Mouse (Mus musculus) MEL (cell line): ENCODE measurements around the gene Spata3. TPM values are rescaled to one million over a fixed set of nuclear protein-coding genes. Genes with fewer than 3 reads are reported as not detected.

ENCODE experiments used
- DNase-seq: peaks from one replicate; pipeline ENCODE4 v3.0.0; 2011; ENCODE audit warnings: low read depth, low spot score
- H3K27ac ChIP-seq: 2 replicates; pipeline ENCODE4 v1.5.1; 2012; ENCODE audit warnings: low read depth, mild to moderate bottlenecking, control low read depth, low read length, moderate library complexity; ENCODE audit not compliant: control insufficient read depth
- H3K27me3 ChIP-seq, 2 experiments: fragments of 150-350 bp in 1 of 2; sonication (generic) in 1 of 2; 2 replicates each; pipeline ENCODE4 v1.6.1; 2012; ENCODE audit warnings: low read length in 2 of 2, mild to moderate bottlenecking in 2 of 2, improper control_type of control experiment in 1 of 2, moderate library complexity in 1 of 2; ENCODE audit not compliant: insufficient read depth in 2 of 2, control insufficient read depth in 1 of 2
- H3K36me3 ChIP-seq, 2 experiments: 2 replicates each; pipeline ENCODE4 v1.6.1; 2012 to 2014; ENCODE audit warnings: low read length in 2 of 2, improper control_type of control experiment in 1 of 2, inconsistent platforms in 1 of 2, mild to moderate bottlenecking in 1 of 2; ENCODE audit not compliant: insufficient read depth in 2 of 2, control insufficient read depth in 1 of 2
- H3K4me1 ChIP-seq, 2 experiments: fragments of 150-350 bp in 1 of 2; sonication (generic) in 1 of 2; 2 replicates each; pipeline ENCODE4 v1.6.1; 2012; ENCODE audit warnings: low read length in 2 of 2, improper control_type of control experiment in 1 of 2, mild to moderate bottlenecking in 1 of 2; ENCODE audit not compliant: insufficient read depth in 2 of 2, control insufficient read depth in 1 of 2
- H3K4me3 ChIP-seq, 2 experiments: fragments of 150-350 bp in 1 of 2; sonication (generic) in 1 of 2; 2 replicates each; pipeline ENCODE4 v1.5.1; 2012; ENCODE audit warnings: low read depth in 2 of 2, low read length in 2 of 2, mild to moderate bottlenecking in 2 of 2, moderate library complexity in 2 of 2, control low read depth in 1 of 2, improper control_type of control experiment in 1 of 2; ENCODE audit not compliant: control insufficient read depth in 1 of 2, insufficient read depth in 1 of 2
- H3K79me2 ChIP-seq: 2 replicates; pipeline ENCODE4 v1.6.1; 2012; ENCODE audit warnings: mild to moderate bottlenecking, low read length, moderate library complexity; ENCODE audit not compliant: control insufficient read depth, poor library complexity, insufficient read depth
- H3K9ac ChIP-seq: 2 replicates; pipeline ENCODE4 v1.6.1; 2012; ENCODE audit warnings: low read depth, mild to moderate bottlenecking, control low read depth, low read length, moderate library complexity; ENCODE audit not compliant: control insufficient read depth, poor library complexity, severe bottlenecking
- H3K9me3 ChIP-seq: fragments of 150-350 bp; sonication (generic); replicated peaks from 2 replicates; pipeline ENCODE4 v1.6.1; 2012; ENCODE audit warnings: mild to moderate bottlenecking, low read length, improper control_type of control experiment, moderate library complexity; ENCODE audit not compliant: insufficient read depth
- BHLHE40 ChIP-seq: IDR thresholded peaks from 2 replicates; pipeline ENCODE4 v1.6.1; 2012; ENCODE audit warnings: low read depth, mild to moderate bottlenecking, inconsistent platforms, low read length, improper control_type of control experiment, borderline replicate concordance
- ELF1 ChIP-seq: IDR thresholded peaks from 2 replicates; pipeline ENCODE4 v1.6.1; 2014; ENCODE audit warnings: low read depth, mild to moderate bottlenecking, inconsistent platforms, low read length, improper control_type of control experiment, moderate library complexity
- GABPA ChIP-seq: IDR thresholded peaks from 2 replicates; pipeline ENCODE4 v1.6.1; 2012; ENCODE audit warnings: low read depth, mild to moderate bottlenecking, inconsistent platforms, low read length, improper control_type of control experiment, moderate library complexity
- GATA1 ChIP-seq: IDR thresholded peaks from 2 replicates; pipeline ENCODE4 v1.6.1; 2011; ENCODE audit warnings: low read depth, low read length, improper control_type of control experiment
- HCFC1 ChIP-seq: IDR thresholded peaks from 2 replicates; pipeline ENCODE4 v1.6.1; 2012; ENCODE audit warnings: low read depth, mild to moderate bottlenecking, inconsistent platforms, low read length, improper control_type of control experiment, moderate library complexity
- KAT2A ChIP-seq: conservative IDR thresholded peaks from 2 replicates; pipeline ENCODE4 v1.6.1; 2012; ENCODE audit warnings: low read depth, low read length, improper control_type of control experiment, inconsistent platforms
- MXI1 ChIP-seq: IDR thresholded peaks from 2 replicates; pipeline ENCODE4 v1.6.1; 2011; ENCODE audit warnings: mild to moderate bottlenecking, low read depth, low read length, improper control_type of control experiment
- MYB ChIP-seq: IDR thresholded peaks from 2 replicates; pipeline ENCODE4 v1.6.1; 2011; ENCODE audit warnings: mild to moderate bottlenecking, low read depth, low read length, improper control_type of control experiment
- POLR2AphosphoS5 ChIP-seq: IDR thresholded peaks from 2 replicates; pipeline ENCODE4 v1.6.1; 2012; ENCODE audit warnings: low read depth, borderline replicate concordance, mild to moderate bottlenecking, inconsistent platforms, low read length, moderate library complexity, mixed read lengths
- RAD21 ChIP-seq: IDR thresholded peaks from 2 replicates; pipeline ENCODE4 v1.6.1; 2011; ENCODE audit warnings: mild to moderate bottlenecking, low read depth, low read length, improper control_type of control experiment
- RCOR1 ChIP-seq: IDR thresholded peaks from 2 replicates; pipeline ENCODE4 v1.6.1; 2012; ENCODE audit warnings: low read depth, mild to moderate bottlenecking, inconsistent platforms, low read length, improper control_type of control experiment
- SMC3 ChIP-seq: IDR thresholded peaks from 2 replicates; pipeline ENCODE4 v1.6.1; 2011; ENCODE audit warnings: low read depth, low read length, improper control_type of control experiment
- TAL1 ChIP-seq: IDR thresholded peaks from 2 replicates; pipeline ENCODE4 v1.6.1; 2012; ENCODE audit warnings: mild to moderate bottlenecking, inconsistent platforms, low read length, moderate library complexity, mixed read lengths
- USF1 ChIP-seq: IDR thresholded peaks from 2 replicates; pipeline ENCODE4 v1.6.1; 2014; ENCODE audit warnings: low read depth, mild to moderate bottlenecking, inconsistent platforms, low read length, improper control_type of control experiment, moderate library complexity
- USF2 ChIP-seq, 2 experiments: IDR thresholded peaks; 2 replicates each; pipeline ENCODE4 v1.6.1; 2011 to 2012; ENCODE audit warnings: improper control_type of control experiment in 2 of 2, low read length in 2 of 2, borderline replicate concordance in 1 of 2, inconsistent platforms in 1 of 2, low read depth in 1 of 2, mild to moderate bottlenecking in 1 of 2; ENCODE audit not compliant: insufficient read depth in 1 of 2
- ZC3H11A ChIP-seq: IDR thresholded peaks from 2 replicates; pipeline ENCODE4 v1.6.1; 2012; ENCODE audit warnings: low read depth, mild to moderate bottlenecking, inconsistent platforms, low read length, improper control_type of control experiment
- ZKSCAN1 ChIP-seq: IDR thresholded peaks from 2 replicates; pipeline ENCODE4 v1.6.1; 2012; ENCODE audit warnings: low read depth, mild to moderate bottlenecking, inconsistent platforms, low read length, improper control_type of control experiment, moderate library complexity
- polyA plus RNA-seq, 2 experiments: library from polyadenylated mRNA; stranded (reverse) in 1 of 2; unstranded in 1 of 2; fragments of >175 nt in 1 of 2; fragments of >200 nt in 1 of 2; gene quantifications; 2 replicates each; pipeline versions ENCODE4 v1.2.1 to v1.2.4; 2012; ENCODE audit warnings: low replicate concordance in 2 of 2, low read depth in 1 of 2; ENCODE audit not compliant: insufficient read length in 2 of 2, insufficient read depth in 1 of 2, missing spikeins in 1 of 2
- total RNA-seq: library from RNA; depleted of rRNA; stranded (reverse); fragments of 300-350 nt; gene quantifications from 2 replicates; pipeline ENCODE4 v1.2.3, GENCODE M21; 2012

Gene Spata3
- total and polyA plus RNA-seq, 3 experiments: not detected

DNA sequence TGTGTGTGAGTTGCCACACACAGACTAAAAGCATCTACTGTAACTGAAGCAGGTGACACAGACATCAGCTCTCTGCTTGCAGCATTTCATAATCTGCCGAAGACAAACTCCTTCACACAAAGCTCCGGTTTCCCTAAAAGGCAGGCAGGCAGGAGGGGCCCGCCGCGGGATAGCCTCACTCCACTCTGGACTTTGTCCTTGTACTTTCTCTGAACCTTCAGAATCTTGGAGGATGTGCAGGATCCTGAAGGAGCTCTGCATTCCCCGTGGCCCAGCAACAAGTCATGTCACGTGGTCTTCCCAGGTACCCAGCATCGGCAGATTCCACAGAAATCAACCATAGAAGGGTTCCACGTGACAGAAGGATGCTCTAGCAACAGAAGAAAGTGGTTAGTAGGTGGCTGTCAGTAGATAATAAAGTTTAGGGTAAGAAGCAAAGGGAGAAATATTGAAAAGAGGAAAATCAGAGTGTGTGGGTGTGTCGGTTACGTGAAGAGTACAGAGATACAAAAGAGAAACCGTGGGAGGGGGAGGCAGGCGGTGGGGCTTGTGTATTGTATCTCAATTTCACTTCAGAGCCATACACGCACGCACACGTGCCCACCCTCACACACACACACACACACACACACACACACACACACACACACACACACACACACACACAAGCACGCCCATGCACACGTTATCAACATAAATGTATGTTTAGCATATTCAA lies 16.6 kb upstream of the Spata3 start:
- no peak overlapping the region for H3K27ac ChIP-seq

GRCm38 (mm10) chr1:86005540-86005939 lies 11.1 kb upstream of the Spata3 start:
- H3K36me3 ChIP-seq: no peaks in the 10 kb centered on the region
- H3K9ac ChIP-seq: no peak overlapping the region
- TF ChIP-seq ELF1: no peak
- no peak for TF ChIP-seq SMC3
- TF ChIP-seq ZKSCAN1: no peak
- TF ChIP-seq BHLHE40: no peak
- no peak for TF ChIP-seq GATA1
- no peak for TF ChIP-seq RAD21
- TF ChIP-seq USF2 (IDR thresholded peaks at IDR 0.05; ENCODE audit: borderline replicate concordance in 1 of 2, insufficient read depth in 1 of 2, low read depth in 1 of 2, low read length in 2 of 2): no peak
- no peak for TF ChIP-seq MYB
- no peak for TF ChIP-seq GABPA
- TF ChIP-seq TAL1: no peak
- no peak for TF ChIP-seq POLR2AphosphoS5
- TF ChIP-seq MXI1: no peak
- no peak for TF ChIP-seq ZC3H11A
- TF ChIP-seq HCFC1: no peak
- TF ChIP-seq RCOR1: no peak
- TF ChIP-seq KAT2A: no peak
- H3K27ac ChIP-seq: no peak overlapping the region
- H3K79me2 ChIP-seq: no peaks in the 10 kb centered on the region
- H3K4me1 ChIP-seq: no peaks in the 10 kb centered on the region
- H3K4me3 ChIP-seq: no peak overlapping the region
- no peak for DNase-seq
- H3K9me3 ChIP-seq: no peaks in the 10 kb centered on the region
- peaks cover 6 to 8% of the 10 kb centered on the region in 2 experiments for H3K27me3 ChIP-seq

More for the DNA sequence above, 16.6 kb upstream of the Spata3 start:
- Histone ChIP-seq H3K9me3 (no peaks in the 10 kb centered on the region), H3K36me3 (no peaks in the 10 kb centered on the region), H3K9ac (no peak overlapping the region), H3K4me3 (no peak overlapping the region), H3K27me3 (peaks cover 5 to 8% of the 10 kb centered on the region in 2 experiments), H3K79me2 (no peaks in the 10 kb centered on the region), H3K4me1 (no peaks in the 10 kb centered on the region; a peak in 1 of 4 replicates)
- no peak for TF ChIP-seq TAL1
- no peak for TF ChIP-seq USF1
- no peak for TF ChIP-seq ZKSCAN1
- no peak for DNase-seq
